Mouse (Mus musculus): ENCODE measurements around the gene Chchd3.

DNA sequence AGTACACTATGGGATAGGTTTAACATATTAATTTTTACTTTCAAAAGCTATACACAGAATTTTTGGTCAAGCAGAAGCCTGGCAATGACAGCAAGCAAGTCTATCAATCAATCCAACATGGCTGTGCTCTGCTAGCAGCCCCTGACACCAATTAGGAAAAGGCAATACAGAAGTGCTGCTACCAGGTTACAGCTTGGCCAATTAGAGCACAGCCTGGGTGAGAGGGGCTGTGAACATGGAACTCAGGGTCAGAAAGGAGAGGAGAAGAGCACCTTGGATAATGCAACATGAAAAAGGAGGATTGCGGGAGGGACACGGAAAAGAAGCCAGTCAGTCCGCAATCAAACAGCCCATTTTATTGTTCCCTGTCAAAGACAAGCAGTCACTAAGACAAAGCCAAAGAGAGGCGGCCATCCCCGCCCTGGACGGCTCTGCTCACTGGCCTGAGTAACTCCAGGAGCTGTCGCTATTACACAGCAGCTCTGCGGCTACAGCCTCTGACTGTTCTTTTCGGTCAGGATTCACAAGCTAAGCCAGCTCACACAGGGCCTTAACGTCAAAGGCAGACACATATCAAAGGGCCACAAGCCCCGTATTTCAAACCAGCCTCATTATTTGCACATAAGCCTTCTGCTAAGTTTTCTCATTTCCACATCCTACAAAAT lies 128.8 kb downstream of the Chchd3 start:
- TF ChIP-seq CTCF (IDR thresholded peaks at IDR 0.05; ENCODE audit: control insufficient read depth, insufficient read depth, low read length) (no peak), POLR2A (IDR thresholded peaks at IDR 0.05; ENCODE audit: borderline replicate concordance, control insufficient read depth, low read depth, low read length) (no peak)
